ENCODE assay signal across 7 mouse cellular contexts in the genomic region with DNA sequence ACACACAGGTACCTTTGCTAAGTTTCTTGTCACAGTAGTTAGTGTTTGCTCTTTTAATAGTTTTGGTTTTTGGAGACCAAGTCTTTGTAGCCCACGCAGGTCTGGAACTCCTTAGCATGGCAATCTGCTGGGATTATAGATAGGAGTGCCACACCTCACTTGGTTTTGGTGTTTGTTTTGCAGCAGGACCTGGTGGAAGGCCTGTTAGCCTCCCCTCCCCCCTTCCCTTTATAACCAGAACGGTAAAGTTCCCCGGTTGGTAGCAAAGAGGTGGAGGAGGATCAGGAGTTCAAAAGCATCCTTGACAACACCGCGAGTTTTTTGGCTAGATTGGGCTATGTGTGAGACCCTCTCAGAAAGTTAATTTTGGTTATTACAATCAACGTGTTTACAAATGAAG. TPM values are rescaled to one million over a fixed set of nuclear protein-coding genes. Genes with fewer than 3 reads are reported as not detected.
DNase-seq lines count a peak whose midpoint lies in the region; ATAC-seq and TF ChIP-seq lines count a peak whose summit lies in the region.

No protein-coding gene starts in this region.

- peaks cover 23% of the 10 kb centered on the region for H3K36me3 ChIP-seq in heart, embryonic 15.5 days
- peaks cover 30% of the 10 kb centered on the region for H3K36me3 ChIP-seq in E14TG2a.4 (ENCODE audit: insufficient read depth, low read length)
- H3K36me3 ChIP-seq in liver, embryonic 13.5 days = peaks cover 56% of the 10 kb centered on the region

- H3K9me3 ChIP-seq in heart, embryonic 15.5 days (replicated peaks) = no peaks in the 10 kb centered on the region
- H3K9me3 ChIP-seq in E14TG2a.4 (ENCODE audit: low read length) = no peaks in the 10 kb centered on the region
- no peaks in the 10 kb centered on the region for H3K9me3 ChIP-seq in liver, embryonic 13.5 days (replicated peaks)

- 83% methylated on average over 6 of the region's 6 CpGs for WGBS in heart, embryonic 15.5 days
- WGBS in liver, embryonic 13.5 days (ENCODE audit: insufficient replicate concordance) = 54% methylated on average over 6 of the region's 6 CpGs

- DNase-seq in heart, adult 11 months = no peak
- DNase-seq in CD4-positive helper T cell, adult 2 months (ENCODE audit: low read depth, low spot score) = peak; percentile 3
- DNase-seq in liver, embryonic 13.5 days = no peak
- no peak for DNase-seq in thymus, postnatal 0 days (ENCODE audit: low spot score)
- DNase-seq in adrenal gland, postnatal 25 days = no peak

- no peak overlapping the region for H3K4me3 ChIP-seq in heart, embryonic 15.5 days
- H3K4me3 ChIP-seq in E14TG2a.4 (replicated peaks; ENCODE audit: low read length) = peak overlapping the region; percentile 92
- H3K4me3 ChIP-seq in liver, embryonic 13.5 days (replicated peaks) = peak overlapping the region; percentile 83

- ATAC-seq in heart, embryonic 15.5 days (replicated peaks; ENCODE audit: insufficient number of reproducible peaks, insufficient read depth, low FRiP score, low read depth) = no peak
- no peak for ATAC-seq in liver, embryonic 13.5 days (ENCODE audit: low read depth)

- H3K27me3 ChIP-seq in heart, embryonic 15.5 days = no peaks in the 10 kb centered on the region
- H3K27me3 ChIP-seq in E14TG2a.4 (ENCODE audit: insufficient read depth, low read length) = peaks cover 26% of the 10 kb centered on the region
- no peaks in the 10 kb centered on the region for H3K27me3 ChIP-seq in liver, embryonic 13.5 days

- no peak for TF ChIP-seq CTCF in E14TG2a.4 (conservative IDR thresholded peaks at IDR 0.05; ENCODE audit: low read length)

- H3K4me2 ChIP-seq in heart, embryonic 15.5 days = no peak overlapping the region
- peak overlapping the region; percentile 97 for H3K4me2 ChIP-seq in liver, embryonic 13.5 days

- H3K27ac ChIP-seq in heart, embryonic 15.5 days = 0 out of 2 replicates have a peak overlapping the region, but pooled peaks have one; percentile 17
- peak overlapping the region; percentile 100 for H3K27ac ChIP-seq in liver, embryonic 13.5 days

- no peak overlapping the region for H3K9ac ChIP-seq in heart, embryonic 15.5 days
- H3K9ac ChIP-seq in liver, embryonic 13.5 days = peak overlapping the region; percentile 97

- H3K4me1 ChIP-seq in heart, embryonic 15.5 days (replicated peaks) = peaks cover 32% of the 10 kb centered on the region
- peaks cover 80% of the 10 kb centered on the region for H3K4me1 ChIP-seq in E14TG2a.4 (replicated peaks; ENCODE audit: low read depth, low read length)
- H3K4me1 ChIP-seq in liver, embryonic 13.5 days (replicated peaks) = peaks cover 88% of the 10 kb centered on the region

RNA-seq across cellular contexts. Expression of a gene that starts 6.2 kb away (rescaled TPM):
- 334 and 337 TPM in 2 replicates for polyA plus RNA-seq in heart, embryonic 15.5 days (2015; fragmentation: Nextera tagmentation; extraction: Ambion mirVana)
- polyA plus RNA-seq in liver, embryonic 13.5 days (2015; fragmentation: Nextera tagmentation; extraction: Ambion mirVana) = 202 and 208 TPM in 2 replicates
- polyA plus RNA-seq in thymus, postnatal 0 days (2015; fragmentation: Nextera tagmentation; extraction: Ambion mirVana) = 317 and 322 TPM in 2 replicates
- 176 and 192 TPM in 2 replicates for total RNA-seq in adrenal gland, postnatal 25 days (2021)

RNA-seq across cellular contexts. Expression of a gene that starts 6.2 kb away (rescaled TPM):
- polyA plus RNA-seq in heart, embryonic 15.5 days (2015; fragmentation: Nextera tagmentation; extraction: Ambion mirVana) = 6.3 and 11.5 TPM in 2 replicates
- polyA plus RNA-seq in liver, embryonic 13.5 days (2015; fragmentation: Nextera tagmentation; extraction: Ambion mirVana) = 43.4 and 43.8 TPM in 2 replicates
- polyA plus RNA-seq in thymus, postnatal 0 days (2015; fragmentation: Nextera tagmentation; extraction: Ambion mirVana) = 12.5 and 14.2 TPM in 2 replicates
- 0.49 and 1.0 TPM in 2 replicates for total RNA-seq in adrenal gland, postnatal 25 days (2021)

RNA-seq across cellular contexts. Expression of a gene that starts 6.2 kb away (rescaled TPM):
- 39.1 and 52.3 TPM in 2 replicates for polyA plus RNA-seq in heart, embryonic 15.5 days (2015; fragmentation: Nextera tagmentation; extraction: Ambion mirVana)
- 34.3 and 35.7 TPM in 2 replicates for polyA plus RNA-seq in liver, embryonic 13.5 days (2015; fragmentation: Nextera tagmentation; extraction: Ambion mirVana)
- 35.9 and 38.4 TPM in 2 replicates for polyA plus RNA-seq in thymus, postnatal 0 days (2015; fragmentation: Nextera tagmentation; extraction: Ambion mirVana)
- 71.5 and 75.4 TPM in 2 replicates for total RNA-seq in adrenal gland, postnatal 25 days (2021)

RNA-seq across cellular contexts. Expression of a gene that starts 9.2 kb away (rescaled TPM):
- polyA plus RNA-seq in heart, embryonic 15.5 days (2015; fragmentation: Nextera tagmentation; extraction: Ambion mirVana) = 483 and 678 TPM in 2 replicates
- 356 and 357 TPM in 2 replicates for polyA plus RNA-seq in liver, embryonic 13.5 days (2015; fragmentation: Nextera tagmentation; extraction: Ambion mirVana)
- 488 and 492 TPM in 2 replicates for polyA plus RNA-seq in thymus, postnatal 0 days (2015; fragmentation: Nextera tagmentation; extraction: Ambion mirVana)
- total RNA-seq in adrenal gland, postnatal 25 days (2021) = 531 and 557 TPM in 2 replicates

RNA-seq across cellular contexts. Expression of a gene that starts 35.1 kb away (rescaled TPM):
- polyA plus RNA-seq in heart, embryonic 15.5 days (2015; fragmentation: Nextera tagmentation; extraction: Ambion mirVana) = 12.3 and 14.2 TPM in 2 replicates
- polyA plus RNA-seq in liver, embryonic 13.5 days (2015; fragmentation: Nextera tagmentation; extraction: Ambion mirVana) = 7.8 and 9.3 TPM in 2 replicates
- 1.8 and 2.7 TPM in 2 replicates for polyA plus RNA-seq in thymus, postnatal 0 days (2015; fragmentation: Nextera tagmentation; extraction: Ambion mirVana)
- total RNA-seq in adrenal gland, postnatal 25 days (2021) = 40.4 and 48.4 TPM in 2 replicates
